Mouse (Mus musculus): ENCODE results near the gene Cfap100. TPM values are rescaled to one million over a fixed set of nuclear protein-coding genes. Genes with fewer than 3 reads are reported as not detected.

The Cfap100 gene
- total and polyA plus RNA-seq, 3 experiments = 0.10 TPM; not detected in 2

DNA sequence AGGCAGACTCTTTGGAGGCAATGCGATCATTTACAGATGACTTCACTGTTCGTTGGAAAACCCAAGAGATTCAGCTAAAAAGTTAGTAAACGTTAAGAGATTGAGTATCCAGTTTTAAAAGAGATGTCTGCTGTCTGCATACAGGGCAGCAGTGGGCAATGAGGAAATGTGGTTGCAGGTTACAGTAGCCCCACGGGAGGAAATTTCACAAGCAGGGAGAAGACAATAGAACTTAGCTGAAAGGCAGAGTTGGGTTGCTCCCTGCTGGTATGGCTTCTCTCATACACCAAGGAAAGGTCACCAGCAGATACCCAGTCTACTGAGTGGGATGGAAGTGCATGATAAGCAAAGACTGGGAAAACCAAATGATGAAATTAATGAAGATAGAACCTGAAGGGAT is 38.0 kb downstream of the Cfap100 start:
- Histone ChIP-seq H3K79me2 (replicated peaks; ENCODE audit: control insufficient read depth, extremely low read depth, insufficient read depth, poor library complexity, severe bottlenecking) (no peaks in the 10 kb centered on the region), H3K9ac (ENCODE audit: insufficient read depth, low read depth) (no peak overlapping the region), H3K27me3 (replicated peaks) (no peaks in the 10 kb centered on the region), H3K9me3 (replicated peaks; ENCODE audit: low read length) (no peaks in the 10 kb centered on the region), H3K4me1 (ENCODE audit: control insufficient read depth in 1 of 2, insufficient read depth in 2 of 2) (no peaks in the 10 kb centered on the region), H3K27ac (ENCODE audit: insufficient read depth, low read depth) (no peak overlapping the region), H3K36me3 (replicated peaks in 1 of 2; ENCODE audit: control insufficient read depth in 1 of 2, insufficient read depth in 1 of 2, low read length in 1 of 2) (peaks cover 13 to 70% of the 10 kb centered on the region in 2 experiments), H3K4me3 (replicated peaks in 1 of 3; ENCODE audit: low read depth in 2 of 3, low read length in 2 of 3, poor library complexity in 1 of 3) (no peak overlapping the region), H3K4me2 (ENCODE audit: insufficient read depth, low read depth, poor library complexity, severe bottlenecking) (no peak overlapping the region)
- TF ChIP-seq BHLHE40 (IDR thresholded peaks at IDR 0.05; ENCODE audit: low read depth, low read length) (no peak), HCFC1 (IDR thresholded peaks at IDR 0.05; ENCODE audit: low read depth, low read length) (no peak), CTCF (conservative IDR thresholded peaks at IDR 0.05 in 1 of 2, IDR thresholded peaks at IDR 0.05 in 1 of 2; ENCODE audit: low read depth in 2 of 2, low read length in 2 of 2) (no peak), CHD1 (IDR thresholded peaks at IDR 0.05; ENCODE audit: low read depth, low read length) (no peak), EP300 (IDR thresholded peaks at IDR 0.05; ENCODE audit: low read length) (no peak), NELFE (IDR thresholded peaks at IDR 0.05; ENCODE audit: low read depth, low read length) (no peak), RCOR1 (conservative IDR thresholded peaks at IDR 0.05; ENCODE audit: low read depth, low read length) (no peak), UBTF (IDR thresholded peaks at IDR 0.05; ENCODE audit: low read depth, low read length) (no peak), E2F4 (IDR thresholded peaks at IDR 0.05; ENCODE audit: insufficient replicate concordance, low read depth, low read length) (no peak), MAX (IDR thresholded peaks at IDR 0.05; ENCODE audit: low read length) (no peak), JUN (IDR thresholded peaks at IDR 0.05; ENCODE audit: insufficient read depth, low read depth, low read length) (no peak), RAD21 (IDR thresholded peaks at IDR 0.05; ENCODE audit: low read depth, low read length) (no peak), KAT2A (IDR thresholded peaks at IDR 0.05; ENCODE audit: insufficient replicate concordance, low read length) (no peak), TBP (conservative IDR thresholded peaks at IDR 0.05; ENCODE audit: low read depth, low read length) (no peak)
- DNase-seq (ENCODE audit: extremely low read depth) = no peak
- dilution Hi-C loops (cut with MboI; ENCODE audit: extremely low pct_ligation_motif_present, extremely low pct_unique_long_range_greater_than_20kb, low sequenced_read_pairs) = no loop called here
- in situ Hi-C loops (cut with MboI; ENCODE audit: low pct_ligation_motif_present, low pct_unique_long_range_greater_than_20kb, low sequenced_read_pairs) = no loop called here

DNA sequence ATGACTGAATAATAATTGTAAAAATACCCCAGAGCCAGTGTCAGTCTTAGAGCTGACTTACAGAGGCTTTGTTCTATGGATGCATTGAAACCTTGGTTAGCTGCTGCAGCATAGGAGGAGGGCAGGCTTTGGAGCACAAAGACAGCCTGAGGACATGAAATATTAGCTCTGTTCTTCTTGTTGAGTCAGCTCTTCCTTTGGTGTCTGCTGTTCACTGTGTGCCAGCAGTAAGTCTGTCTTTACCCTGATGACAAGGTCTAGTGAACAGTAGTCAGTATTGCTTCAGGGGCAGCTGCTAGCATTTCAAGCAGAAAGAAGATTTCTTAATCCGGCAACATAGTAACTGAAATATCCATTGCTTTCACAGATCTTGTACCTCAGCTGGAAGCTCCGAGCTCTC is 47.1 kb downstream of the Cfap100 start:
- in situ Hi-C loops (cut with MboI; ENCODE audit: low pct_ligation_motif_present, low pct_unique_long_range_greater_than_20kb, low sequenced_read_pairs) (no loop called here), dilution Hi-C loops (cut with MboI; ENCODE audit: extremely low pct_ligation_motif_present, extremely low pct_unique_long_range_greater_than_20kb, low sequenced_read_pairs) (no loop called here)
- H3K4me1 ChIP-seq (ENCODE audit: control insufficient read depth in 1 of 2, insufficient read depth in 2 of 2) = 0 out of 4 replicates have a peak, but pooled peaks cover 0 to 5% of the 10 kb centered on the region in 2 experiments
- no peak overlapping the region for H3K4me2 ChIP-seq (ENCODE audit: insufficient read depth, low read depth, poor library complexity, severe bottlenecking)
- no peak overlapping the region for H3K4me3 ChIP-seq (replicated peaks in 1 of 3; ENCODE audit: low read depth in 2 of 3, low read length in 2 of 3, poor library complexity in 1 of 3)
- H3K27me3 ChIP-seq (replicated peaks) = no peaks in the 10 kb centered on the region
- no peak overlapping the region for H3K27ac ChIP-seq (ENCODE audit: insufficient read depth, low read depth)
- peaks cover 54 to 92% of the 10 kb centered on the region in 2 experiments for H3K36me3 ChIP-seq (replicated peaks in 1 of 2; ENCODE audit: control insufficient read depth in 1 of 2, insufficient read depth in 1 of 2, low read length in 1 of 2)
- TF ChIP-seq MXI1 (IDR thresholded peaks at IDR 0.05; ENCODE audit: low read depth, low read length) (no peak), PAX5 (IDR thresholded peaks at IDR 0.05; ENCODE audit: low read length) (no peak), ZMIZ1 (IDR thresholded peaks at IDR 0.05; ENCODE audit: low read depth, low read length) (no peak), SMC3 (IDR thresholded peaks at IDR 0.05; ENCODE audit: low read depth, low read length) (no peak), UBTF (IDR thresholded peaks at IDR 0.05; ENCODE audit: low read depth, low read length) (no peak), MAZ (IDR thresholded peaks at IDR 0.05; ENCODE audit: low read depth, low read length) (no peak), JUN (IDR thresholded peaks at IDR 0.05; ENCODE audit: insufficient read depth, low read depth, low read length) (no peak), E2F4 (IDR thresholded peaks at IDR 0.05; ENCODE audit: insufficient replicate concordance, low read depth, low read length) (no peak), ZNF384 (IDR thresholded peaks at IDR 0.05; ENCODE audit: low read depth, low read length) (no peak), CHD2 (IDR thresholded peaks at IDR 0.05; ENCODE audit: low read length) (no peak), ZKSCAN1 (IDR thresholded peaks at IDR 0.05; ENCODE audit: borderline replicate concordance, low read depth, low read length) (no peak), KAT2A (IDR thresholded peaks at IDR 0.05; ENCODE audit: insufficient replicate concordance, low read length) (no peak), POLR2AphosphoS2 (IDR thresholded peaks at IDR 0.05; ENCODE audit: low read depth, low read length) (no peak), RCOR1 (conservative IDR thresholded peaks at IDR 0.05; ENCODE audit: low read depth, low read length) (no peak), MEF2A (IDR thresholded peaks at IDR 0.05; ENCODE audit: borderline replicate concordance, low read depth, low read length) (no peak), POLR2A (IDR thresholded peaks at IDR 0.05; ENCODE audit: low read depth, low read length) (no peak)
- DNase-seq (ENCODE audit: extremely low read depth) = no peak
- no peaks in the 10 kb centered on the region for H3K79me2 ChIP-seq (replicated peaks; ENCODE audit: control insufficient read depth, extremely low read depth, insufficient read depth, poor library complexity, severe bottlenecking)
- H3K9me3 ChIP-seq (replicated peaks; ENCODE audit: low read length) = no peaks in the 10 kb centered on the region
- H3K9ac ChIP-seq (ENCODE audit: insufficient read depth, low read depth) = no peak overlapping the region

Data from CH12.LX (cell line).